Comparison of ENCODE assay signal across 16 mouse cellular contexts in the genomic region with DNA sequence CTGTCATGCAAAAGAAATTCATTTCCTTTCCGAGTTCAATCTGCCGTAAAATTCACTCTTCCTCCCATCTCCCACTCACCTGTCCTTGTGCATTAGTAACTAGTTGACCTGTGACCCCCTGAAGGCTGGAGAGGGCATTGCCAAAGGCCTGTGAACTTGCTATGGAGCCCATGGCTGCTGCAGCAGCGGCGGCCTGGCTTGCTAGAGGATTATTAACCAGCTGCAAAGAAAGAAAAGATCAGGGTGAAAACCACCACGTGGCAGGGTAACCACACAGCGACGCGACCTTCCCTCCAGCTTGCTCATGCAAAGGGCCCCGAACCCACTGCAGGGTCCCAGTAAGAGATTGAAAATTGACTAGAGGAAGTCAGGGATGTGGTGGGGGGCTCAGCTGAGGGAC.
DNase-seq lines count a peak whose midpoint lies in the region; ATAC-seq and TF ChIP-seq lines count a peak whose summit lies in the region.
"Had no signal": no experiment of that assay in that cellular context is flagged by ENCODE, and none has a peak within 500 bp of the region (broad histone marks: within the 10 kb centered on the region; RNA-seq: fewer than 3 reads in every experiment).

No protein-coding gene starts in this region.

- no peak for TF ChIP-seq CTCF in liver, postnatal 0 days (IDR thresholded peaks at IDR 0.05; ENCODE audit: low read depth)

- no peaks in the 10 kb centered on the region for H3K9me3 ChIP-seq in liver, embryonic 12.5 days (replicated peaks)
- no peaks in the 10 kb centered on the region for H3K9me3 ChIP-seq in kidney, embryonic 16.5 days (ENCODE audit: low read length)
- H3K9me3 ChIP-seq in liver, postnatal 0 days (ENCODE audit: low read length) = no peaks in the 10 kb centered on the region
- H3K9me3 ChIP-seq: embryonic facial prominence, embryonic 12.5 days; heart, embryonic 15.5 days; neural tube, embryonic 13.5 days had no signal

- intact Hi-C loops in heart, postnatal 25 days (cut with DNase I) = no loop called here

- no peak overlapping the region for H3K9ac ChIP-seq in liver, embryonic 12.5 days
- no peak overlapping the region for H3K9ac ChIP-seq in kidney, embryonic 16.5 days (replicated peaks; ENCODE audit: low read length)
- H3K9ac ChIP-seq in liver, postnatal 0 days (replicated peaks) = no peak overlapping the region
- H3K9ac ChIP-seq: embryonic facial prominence, embryonic 12.5 days; heart, embryonic 15.5 days; neural tube, embryonic 13.5 days had no signal

- peak; percentile 18 for DNase-seq in adrenal gland, adult 2 months
- DNase-seq in adrenal gland, adult 18-20 months (ENCODE audit: low spot score in 2 of 2) = no peak
- DNase-seq in liver = peak; percentile 16
- DNase-seq in liver, postnatal 0 days = peak; percentile 20
- no peak for DNase-seq in heart, postnatal 25 days (ENCODE audit: low spot score)
- no peak for DNase-seq in urinary bladder, postnatal 10 days (ENCODE audit: low spot score)
- DNase-seq: layer of hippocampus, postnatal 36 days; lung, adult 18-20 months; lung, postnatal 36 days had no signal

- H3K4me3 ChIP-seq in liver, embryonic 12.5 days = no peak overlapping the region
- H3K4me3 ChIP-seq in kidney, embryonic 16.5 days (ENCODE audit: low read length) = no peak overlapping the region
- no peak overlapping the region for H3K4me3 ChIP-seq in liver, postnatal 0 days (ENCODE audit: low read depth, low read length)
- H3K4me3 ChIP-seq: embryonic facial prominence, embryonic 12.5 days; heart, embryonic 15.5 days; neural tube, embryonic 13.5 days had no signal

- no peaks in the 10 kb centered on the region for H3K36me3 ChIP-seq in liver, embryonic 12.5 days
- no peaks in the 10 kb centered on the region for H3K36me3 ChIP-seq in kidney, embryonic 16.5 days (ENCODE audit: insufficient read depth, low read length)
- no peaks in the 10 kb centered on the region for H3K36me3 ChIP-seq in liver, postnatal 0 days (replicated peaks; ENCODE audit: insufficient read depth, low read length)
- H3K36me3 ChIP-seq: embryonic facial prominence, embryonic 12.5 days; heart, embryonic 15.5 days; neural tube, embryonic 13.5 days had no signal

- no peaks in the 10 kb centered on the region for H3K27me3 ChIP-seq in liver, embryonic 12.5 days (replicated peaks)
- H3K27me3 ChIP-seq in kidney, embryonic 16.5 days (ENCODE audit: insufficient read depth, low read length) = no peaks in the 10 kb centered on the region
- no peaks in the 10 kb centered on the region for H3K27me3 ChIP-seq in liver, postnatal 0 days (ENCODE audit: insufficient read depth, low read length)
- H3K27me3 ChIP-seq: CH12.LX; embryonic facial prominence, embryonic 12.5 days; heart, embryonic 15.5 days; neural tube, embryonic 13.5 days had no signal

- 41% methylated on average over 9 of the region's 9 CpGs for WGBS in liver, embryonic 12.5 days (ENCODE audit: insufficient replicate concordance)
- 22% methylated on average over 9 of the region's 9 CpGs for WGBS in kidney, embryonic 16.5 days
- 25% methylated on average over 9 of the region's 9 CpGs for WGBS in liver, postnatal 0 days (ENCODE audit: insufficient replicate concordance)

- H3K27ac ChIP-seq in liver, embryonic 12.5 days = no peak overlapping the region
- no peak overlapping the region for H3K27ac ChIP-seq in kidney, embryonic 16.5 days (ENCODE audit: low read length)
- no peak overlapping the region for H3K27ac ChIP-seq in liver, postnatal 0 days (ENCODE audit: low read depth)
- H3K27ac ChIP-seq: embryonic facial prominence, embryonic 12.5 days; heart, embryonic 15.5 days; neural tube, embryonic 13.5 days had no signal

- TF ChIP-seq EP300 in liver, postnatal 0 days (IDR thresholded peaks at IDR 0.05; ENCODE audit: low read depth) = no peak

- no peaks in the 10 kb centered on the region for H3K4me1 ChIP-seq in liver, embryonic 12.5 days
- peaks cover 9% of the 10 kb centered on the region for H3K4me1 ChIP-seq in kidney, embryonic 16.5 days (ENCODE audit: insufficient read depth, low read length)
- H3K4me1 ChIP-seq in liver, postnatal 0 days (ENCODE audit: insufficient read depth) = peaks cover 5% of the 10 kb centered on the region; the same call in 1 of the 2 replicates
- H3K4me1 ChIP-seq: embryonic facial prominence, embryonic 12.5 days; heart, embryonic 15.5 days had no signal

- ATAC-seq in liver, embryonic 12.5 days = no peak
- ATAC-seq in kidney, embryonic 16.5 days (ENCODE audit: low FRiP score, low TSS enrichment) = peak; percentile 79; the same call in 1 of the 2 replicates
- ATAC-seq in liver, postnatal 0 days = peak; percentile 38; the same call in 1 of the 2 replicates
- ATAC-seq: intestine, postnatal 0 days had no signal

- H3K4me2 ChIP-seq in liver, embryonic 12.5 days = no peak overlapping the region
- no peak overlapping the region for H3K4me2 ChIP-seq in kidney, embryonic 16.5 days (replicated peaks; ENCODE audit: low read depth, low read length)
- H3K4me2 ChIP-seq in liver, postnatal 0 days (ENCODE audit: low read depth, low read length) = no peak overlapping the region
- H3K4me2 ChIP-seq: embryonic facial prominence, embryonic 12.5 days; heart, embryonic 15.5 days; neural tube, embryonic 13.5 days had no signal

Comparison
In these comparisons a context has a peak if more than half of its experiments do, and no peak if none do; other contexts are left out.
1. DNase-seq: peak in adrenal gland, adult 2 months (single experiment), liver (single experiment) and liver, postnatal 0 days (single experiment); none in adrenal gland, adult 18-20 months (0 of 2), heart, postnatal 25 days (single experiment) and urinary bladder, postnatal 10 days (single experiment).